Mouse (Mus musculus) testis, postnatal 10 days (tissue): ENCODE measurements around the gene Hoxb8.

Source experiments
- DNase-seq: peaks from one replicate; pipeline ENCODE4 v3.0.0; 2021; ENCODE audit warnings: low spot score

Hoxb8 gene

GRCm38 (mm10) chr11:96316696-96317607, 35.2 kb downstream of the Hoxb8 start:
- no peak for DNase-seq

- no peak for DNase-seq
These were observed 36.1 kb downstream of the Hoxb8 start, which contains the start of gene Hoxb4 for GRCm38 (mm10) chr11:96317608-96318367. Gene Hoxb4 (plus strand): TSS chr11:96318267.

GRCm38 (mm10) chr11:96318368-96319070, 36.8 kb downstream of the Hoxb8 start:
- DNase-seq = no peak

GRCm38 (mm10) chr11:96319071-96319902, 37.6 kb downstream of the Hoxb8 start:
- DNase-seq = no peak

GRCm38 (mm10) chr11:96319910-96320309, 38.2 kb downstream of the Hoxb8 start:
- no peak for DNase-seq

GRCm38 (mm10) chr11:96320688-96321087, 39.0 kb downstream of the Hoxb8 start:
- no peak for DNase-seq

- DNase-seq = no peak
These were observed 40.1 kb downstream of the Hoxb8 start for GRCm38 (mm10) chr11:96321846-96322245.

- no peak for DNase-seq
These were observed 41.0 kb downstream of the Hoxb8 start for GRCm38 (mm10) chr11:96322738-96323137.

GRCm38 (mm10) chr11:96323154-96323553, 41.4 kb downstream of the Hoxb8 start, which contains the start of gene Hoxb3:
Gene Hoxb3 (plus strand): TSS chr11:96323326.
- DNase-seq = no peak

- DNase-seq = no peak
These were observed 42.4 kb downstream of the Hoxb8 start for GRCm38 (mm10) chr11:96324125-96324524.

- DNase-seq = no peak
These were observed 43.3 kb downstream of the Hoxb8 start for GRCm38 (mm10) chr11:96324965-96325364.

GRCm38 (mm10) chr11:96325747-96326212, 44.1 kb downstream of the Hoxb8 start:
- no peak for DNase-seq

- DNase-seq = no peak
These were observed 45.0 kb downstream of the Hoxb8 start for GRCm38 (mm10) chr11:96326705-96327104.

- no peak for DNase-seq
These were observed 45.4 kb downstream of the Hoxb8 start for GRCm38 (mm10) chr11:96327122-96327521.

GRCm38 (mm10) chr11:96327750-96328149, 46.0 kb downstream of the Hoxb8 start:
- DNase-seq = no peak

GRCm38 (mm10) chr11:96328605-96329004, 46.9 kb downstream of the Hoxb8 start:
- no peak for DNase-seq

GRCm38 (mm10) chr11:96332105-96332504, 50.4 kb downstream of the Hoxb8 start:
- DNase-seq = no peak

GRCm38 (mm10) chr11:96332618-96333032, 50.9 kb downstream of the Hoxb8 start:
- DNase-seq = no peak

- no peak for DNase-seq
These were observed 51.7 kb downstream of the Hoxb8 start for GRCm38 (mm10) chr11:96333241-96334001.

- DNase-seq = no peak
These were observed 52.3 kb downstream of the Hoxb8 start for GRCm38 (mm10) chr11:96334002-96334364.
